Mouse (Mus musculus): ENCODE results near the gene Tex261. TPM values are rescaled to one million over a fixed set of nuclear protein-coding genes. Genes with fewer than 3 reads are reported as not detected.

The Tex261 gene
- polyA plus RNA-seq, 1 experiment from 2014 or later = 65.8 TPM

- WGBS = 25% methylated on average over 3 of the region's 3 CpGs
- H3K4me1 ChIP-seq = peaks cover 4% of the 10 kb centered on the region; the same call in 1 of the 2 replicates
- no peaks in the 10 kb centered on the region for H3K36me3 ChIP-seq
- ATAC-seq (ENCODE audit: low FRiP score) = no peak
- H3K9ac ChIP-seq = 0 out of 2 replicates have a peak overlapping the region, but pooled peaks have one; percentile 1
- H3K27me3 ChIP-seq = peaks cover 74% of the 10 kb centered on the region
- no peak overlapping the region for H3K4me3 ChIP-seq
- no peak overlapping the region for H3K4me2 ChIP-seq (replicated peaks)
- no peaks in the 10 kb centered on the region for H3K9me3 ChIP-seq (replicated peaks)
- no peak overlapping the region for H3K27ac ChIP-seq
Measured at GRCm38 (mm10) chr6:83749286-83749685, 26.3 kb downstream of the Tex261 start.

GRCm38 (mm10) chr6:83745466-83745865, 30.1 kb downstream of the Tex261 start:
- WGBS = 40% methylated on average over 2 of the region's 2 CpGs
- Histone ChIP-seq H3K4me1 (peaks cover 4% of the 10 kb centered on the region; the same call in 1 of the 2 replicates), H3K27ac (no peak overlapping the region), H3K9ac (no peak overlapping the region), H3K4me3 (no peak overlapping the region), H3K36me3 (no peaks in the 10 kb centered on the region), H3K4me2 (replicated peaks) (no peak overlapping the region), H3K27me3 (peaks cover 60% of the 10 kb centered on the region), H3K9me3 (replicated peaks) (0 out of 2 replicates have a peak, but pooled peaks cover 7% of the 10 kb centered on the region)
- ATAC-seq (ENCODE audit: low FRiP score) = no peak

- WGBS = 62% methylated on average over 5 of the region's 5 CpGs
- Histone ChIP-seq H3K9ac (no peak overlapping the region), H3K9me3 (replicated peaks) (0 out of 2 replicates have a peak, but pooled peaks cover 7% of the 10 kb centered on the region), H3K4me2 (replicated peaks) (no peak overlapping the region), H3K27ac (no peak overlapping the region), H3K4me3 (no peak overlapping the region), H3K27me3 (peaks cover 60% of the 10 kb centered on the region), H3K4me1 (peaks cover 4% of the 10 kb centered on the region; the same call in 1 of the 2 replicates), H3K36me3 (no peaks in the 10 kb centered on the region)
- ATAC-seq (ENCODE audit: low FRiP score) = no peak
Measured at GRCm38 (mm10) chr6:83744557-83744956, 31.1 kb downstream of the Tex261 start.

- Histone ChIP-seq H3K4me1 (peaks cover 4% of the 10 kb centered on the region; the same call in 1 of the 2 replicates), H3K4me3 (no peak overlapping the region), H3K4me2 (replicated peaks) (no peak overlapping the region), H3K9me3 (replicated peaks) (0 out of 2 replicates have a peak, but pooled peaks cover 7% of the 10 kb centered on the region), H3K27me3 (peaks cover 57% of the 10 kb centered on the region), H3K36me3 (no peaks in the 10 kb centered on the region), H3K27ac (no peak overlapping the region), H3K9ac (no peak overlapping the region)
- WGBS = 73% methylated on average over 5 of the region's 5 CpGs
- ATAC-seq (ENCODE audit: low FRiP score) = no peak
Measured at GRCm38 (mm10) chr6:83744126-83744525, 31.5 kb downstream of the Tex261 start.

- ATAC-seq (ENCODE audit: low FRiP score) = no peak
- Histone ChIP-seq H3K27me3 (peaks cover 52% of the 10 kb centered on the region), H3K4me2 (replicated peaks) (no peak overlapping the region), H3K9me3 (replicated peaks) (0 out of 2 replicates have a peak, but pooled peaks cover 7% of the 10 kb centered on the region), H3K4me1 (peaks cover 4% of the 10 kb centered on the region; the same call in 1 of the 2 replicates), H3K27ac (no peak overlapping the region), H3K36me3 (no peaks in the 10 kb centered on the region), H3K4me3 (no peak overlapping the region), H3K9ac (peak overlapping the region; percentile 10; the same call in 1 of the 2 replicates)
- WGBS = 57% methylated on average over 5 of the region's 5 CpGs
Measured at GRCm38 (mm10) chr6:83743212-83743611, 32.4 kb downstream of the Tex261 start.

GRCm38 (mm10) chr6:83742761-83743160, 32.9 kb downstream of the Tex261 start, which contains the start of gene Atp6v1b1:
Gene Atp6v1b1, plus strand, starts transcription at chr6:83742990.
- Histone ChIP-seq H3K4me1 (peaks cover 4% of the 10 kb centered on the region; the same call in 1 of the 2 replicates), H3K9ac (peak within 1 kb of the TSS; percentile 10; the same call in 1 of the 2 replicates), H3K4me3 (no peak within 1 kb of the TSS), H3K27ac (no peak within 1 kb of the TSS), H3K4me2 (replicated peaks) (no peak within 1 kb of the TSS), H3K36me3 (no peaks in the 10 kb centered on the region), H3K9me3 (replicated peaks) (0 out of 2 replicates have a peak, but pooled peaks cover 7% of the 10 kb centered on the region), H3K27me3 (peaks cover 48% of the 10 kb centered on the region)
- WGBS = 52% methylated on average over 5 of the region's 5 CpGs
- no peak for ATAC-seq (ENCODE audit: low FRiP score)

GRCm38 (mm10) chr6:83738596-83738995, 37.0 kb downstream of the Tex261 start:
- Histone ChIP-seq H3K27ac (no peak overlapping the region), H3K36me3 (no peaks in the 10 kb centered on the region), H3K27me3 (peaks cover 12% of the 10 kb centered on the region), H3K4me2 (replicated peaks) (no peak overlapping the region), H3K9ac (no peak overlapping the region), H3K4me1 (no peaks in the 10 kb centered on the region), H3K9me3 (replicated peaks) (peaks cover 14% of the 10 kb centered on the region), H3K4me3 (no peak overlapping the region)
- 72% methylated on average over 6 of the region's 6 CpGs for WGBS
- ATAC-seq (ENCODE audit: low FRiP score) = no peak

GRCm38 (mm10) chr6:83737311-83737710, 38.3 kb downstream of the Tex261 start:
- Histone ChIP-seq H3K4me1 (no peaks in the 10 kb centered on the region), H3K4me2 (replicated peaks) (no peak overlapping the region), H3K27me3 (peaks cover 9% of the 10 kb centered on the region), H3K9ac (no peak overlapping the region), H3K9me3 (replicated peaks) (peaks cover 14% of the 10 kb centered on the region), H3K36me3 (no peaks in the 10 kb centered on the region), H3K4me3 (no peak overlapping the region), H3K27ac (no peak overlapping the region)
- ATAC-seq (ENCODE audit: low FRiP score) = no peak
- WGBS = 20% methylated on average over 13 of the region's 13 CpGs

- H3K9me3 ChIP-seq (replicated peaks) = peaks cover 7% of the 10 kb centered on the region
- H3K4me3 ChIP-seq = no peak overlapping the region
- H3K27ac ChIP-seq = no peak overlapping the region
- WGBS = 27% methylated on average over 5 of the region's 5 CpGs
- H3K27me3 ChIP-seq = peaks cover 31% of the 10 kb centered on the region
- H3K36me3 ChIP-seq = no peaks in the 10 kb centered on the region
- no peaks in the 10 kb centered on the region for H3K4me1 ChIP-seq
- H3K9ac ChIP-seq = no peak overlapping the region
- no peak for ATAC-seq (ENCODE audit: low FRiP score)
- no peak overlapping the region for H3K4me2 ChIP-seq (replicated peaks)
Measured at GRCm38 (mm10) chr6:83731128-83731527, 44.5 kb downstream of the Tex261 start.

GRCm38 (mm10) chr6:83729350-83729970, 46.2 kb downstream of the Tex261 start:
- 71% methylated on average over 14 of the region's 14 CpGs for WGBS

GRCm38 (mm10) chr6:83728488-83728887, 47.1 kb downstream of the Tex261 start:
- H3K27ac ChIP-seq = no peak overlapping the region
- peaks cover 41% of the 10 kb centered on the region for H3K27me3 ChIP-seq
- WGBS = 95% methylated on average over 3 of the region's 3 CpGs

More at GRCm38 (mm10) chr6:83729350-83729970, 46.2 kb downstream of the Tex261 start:
- H3K36me3 ChIP-seq = no peaks in the 10 kb centered on the region
- H3K4me1 ChIP-seq = no peaks in the 10 kb centered on the region
- H3K27me3 ChIP-seq = peaks cover 34% of the 10 kb centered on the region
- no peak for ATAC-seq (ENCODE audit: low FRiP score)
- no peak overlapping the region for H3K27ac ChIP-seq
- no peak overlapping the region for H3K9ac ChIP-seq
- no peak overlapping the region for H3K4me3 ChIP-seq
- peaks cover 7% of the 10 kb centered on the region for H3K9me3 ChIP-seq (replicated peaks)
- no peak overlapping the region for H3K4me2 ChIP-seq (replicated peaks)

GRCm38 (mm10) chr6:83727178-83727577, 48.4 kb downstream of the Tex261 start:
- no peaks in the 10 kb centered on the region for H3K36me3 ChIP-seq
- H3K4me2 ChIP-seq (replicated peaks) = no peak overlapping the region
- peaks cover 45% of the 10 kb centered on the region for H3K27me3 ChIP-seq
- no peaks in the 10 kb centered on the region for H3K9me3 ChIP-seq (replicated peaks)
- WGBS = 41% methylated on average over 4 of the region's 4 CpGs
- ATAC-seq (ENCODE audit: low FRiP score) = no peak
- no peaks in the 10 kb centered on the region for H3K4me1 ChIP-seq
- H3K9ac ChIP-seq = no peak overlapping the region
- no peak overlapping the region for H3K27ac ChIP-seq
- no peak overlapping the region for H3K4me3 ChIP-seq

More at GRCm38 (mm10) chr6:83728488-83728887, 47.1 kb downstream of the Tex261 start:
- Histone ChIP-seq H3K4me3 (no peak overlapping the region), H3K36me3 (no peaks in the 10 kb centered on the region), H3K9ac (no peak overlapping the region), H3K4me2 (replicated peaks) (no peak overlapping the region), H3K4me1 (no peaks in the 10 kb centered on the region), H3K9me3 (replicated peaks) (no peaks in the 10 kb centered on the region)
- no peak for ATAC-seq (ENCODE audit: low FRiP score)

- H3K27ac ChIP-seq = no peak overlapping the region
- no peaks in the 10 kb centered on the region for H3K4me1 ChIP-seq
- no peak overlapping the region for H3K9ac ChIP-seq
- WGBS = 30% methylated on average over 6 of the region's 6 CpGs
- ATAC-seq (ENCODE audit: low FRiP score) = no peak
- H3K9me3 ChIP-seq (replicated peaks) = no peaks in the 10 kb centered on the region
- H3K4me2 ChIP-seq (replicated peaks) = no peak overlapping the region
- H3K4me3 ChIP-seq = no peak overlapping the region
- H3K27me3 ChIP-seq = peaks cover 74% of the 10 kb centered on the region
- no peaks in the 10 kb centered on the region for H3K36me3 ChIP-seq
Measured at GRCm38 (mm10) chr6:83722526-83722925, 53.1 kb downstream of the Tex261 start.
